Mouse (Mus musculus) midbrain, embryonic 15.5 days (tissue): Measurements from ENCODE around the gene Per1. TPM values are rescaled to one million over a fixed set of nuclear protein-coding genes. Genes with fewer than 3 reads are reported as not detected.
A peak's percentile ranks its signal among the peaks of the same experiment; 100 is the strongest.

Source experiments
- ATAC-seq: fragments of 200-750 bp; cut with Nextera tagmentation; replicated peaks from 2 replicates; pipeline ENCODE4 v1.8.0; 2017; ENCODE audit warnings: moderate TSS enrichment
- H3K27ac ChIP-seq: fragments of 300-500 bp; sonication (generic); 2 replicates; pipeline ENCODE4 v1.5.1; 2015; ENCODE audit warnings: mild to moderate bottlenecking, inconsistent platforms
- H3K27me3 ChIP-seq: fragments of 300-500 bp; sonication (generic); replicated peaks from 2 replicates; pipeline ENCODE4 v1.6.1; 2015; ENCODE audit warnings: inconsistent platforms
- H3K36me3 ChIP-seq: fragments of 300-500 bp; sonication (generic); replicated peaks from 2 replicates; pipeline ENCODE4 v1.6.1; 2015; ENCODE audit warnings: inconsistent platforms
- H3K4me1 ChIP-seq: fragments of 300-500 bp; sonication (generic); 2 replicates; pipeline ENCODE4 v1.6.1; 2015; ENCODE audit warnings: inconsistent platforms
- H3K4me2 ChIP-seq: fragments of 300-500 bp; sonication (generic); 2 replicates; pipeline ENCODE4 v1.6.1; 2015; ENCODE audit warnings: inconsistent platforms, mild to moderate bottlenecking, moderate library complexity
- H3K4me3 ChIP-seq: fragments of 300-500 bp; sonication (generic); 2 replicates; pipeline ENCODE4 v1.5.1; 2015; ENCODE audit warnings: mild to moderate bottlenecking, inconsistent platforms
- H3K9ac ChIP-seq: fragments of 300-500 bp; sonication (generic); 2 replicates; pipeline ENCODE4 v1.6.1; 2015; ENCODE audit warnings: mild to moderate bottlenecking, inconsistent platforms
- H3K9me3 ChIP-seq: fragments of 300-500 bp; sonication (generic); 2 replicates; pipeline ENCODE4 v1.6.1; 2016; ENCODE audit warnings: inconsistent platforms
- WGBS: fragments of 180-500 bp; shearing (Covaris S2); methylation state at CpG from one replicate; pipeline ENCODE4 v1.1.7; 2015; ENCODE audit warnings: mixed read lengths; 5-methylcytosine and 5-hydroxymethylcytosine counted together
- polyA plus RNA-seq: library from polyadenylated mRNA; unstranded; fragments of >200 nt; fragmentation: Nextera tagmentation; extraction: Ambion mirVana; gene quantifications from 2 replicates; pipeline ENCODE4 v1.2.1, GENCODE M21; 2015

Per1 gene
- polyA plus RNA-seq, 1 experiment from 2014 or later: 12.3 TPM

- Histone ChIP-seq H3K36me3 (no peaks in the 10 kb centered on the region), H3K27ac (no peak overlapping the region), H3K27me3 (no peaks in the 10 kb centered on the region), H3K9ac (no peak overlapping the region), H3K4me2 (no peak overlapping the region), H3K4me1 (peaks cover 23% of the 10 kb centered on the region), H3K9me3 (no peaks in the 10 kb centered on the region), H3K4me3 (no peak overlapping the region)
- WGBS: 71% methylated on average over 5 of the region's 5 CpGs
- no peak for ATAC-seq
These were observed 18.4 kb upstream of the Per1 start for GRCm38 (mm10) chr11:69076572-69076971.

GRCm38 (mm10) chr11:69077316-69077715 lies 17.7 kb upstream of the Per1 start:
- no peaks in the 10 kb centered on the region for H3K27me3 ChIP-seq
- H3K9me3 ChIP-seq: no peaks in the 10 kb centered on the region
- no peak overlapping the region for H3K4me3 ChIP-seq
- no peak for ATAC-seq
- H3K27ac ChIP-seq: no peak overlapping the region
- no peaks in the 10 kb centered on the region for H3K36me3 ChIP-seq
- H3K4me1 ChIP-seq: peaks cover 16% of the 10 kb centered on the region
- no peak overlapping the region for H3K4me2 ChIP-seq
- 86% methylated on average over 9 of the region's 9 CpGs for WGBS
- no peak overlapping the region for H3K9ac ChIP-seq

GRCm38 (mm10) chr11:69078041-69078440 lies 17.0 kb upstream of the Per1 start:
- H3K9ac ChIP-seq: no peak overlapping the region
- H3K27me3 ChIP-seq: no peaks in the 10 kb centered on the region
- no peaks in the 10 kb centered on the region for H3K36me3 ChIP-seq
- no peak overlapping the region for H3K4me3 ChIP-seq
- no peak overlapping the region for H3K27ac ChIP-seq
- no peaks in the 10 kb centered on the region for H3K9me3 ChIP-seq
- peaks cover 11% of the 10 kb centered on the region for H3K4me1 ChIP-seq
- WGBS: 83% methylated on average over 6 of the region's 6 CpGs
- no peak for ATAC-seq
- no peak overlapping the region for H3K4me2 ChIP-seq

DNA sequence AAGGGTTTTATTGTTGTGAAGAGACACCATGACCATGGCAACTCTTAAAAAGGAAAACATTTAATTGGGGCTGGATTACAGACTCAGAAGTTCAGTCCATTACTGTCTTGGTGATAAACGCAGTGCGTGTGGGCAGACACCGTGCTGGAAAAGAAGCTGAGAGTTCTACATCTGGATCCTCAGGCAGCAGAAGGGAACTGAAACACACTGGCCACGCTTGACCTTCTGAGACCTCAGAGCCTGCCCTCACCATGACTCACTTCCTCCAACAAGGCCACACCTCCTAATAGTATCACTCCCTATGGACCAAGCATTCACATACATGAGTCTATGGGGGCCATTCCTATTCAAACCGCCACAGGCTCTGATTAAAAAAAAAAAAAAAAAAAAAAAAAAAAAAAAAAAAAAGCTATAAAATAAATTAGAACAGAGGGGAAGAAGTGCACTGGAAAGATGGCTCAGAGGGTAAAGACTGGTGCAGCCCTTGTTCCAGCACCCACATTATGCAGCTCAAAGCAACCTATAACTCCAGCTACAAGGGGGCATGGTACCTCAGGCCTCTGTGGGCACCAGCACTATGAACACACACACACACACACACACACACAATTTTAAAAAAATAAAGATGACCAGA lies 16.1 kb upstream of the Per1 start:
- no peak overlapping the region for H3K27ac ChIP-seq
- no peaks in the 10 kb centered on the region for H3K36me3 ChIP-seq
- no peaks in the 10 kb centered on the region for H3K27me3 ChIP-seq
- H3K9ac ChIP-seq: no peak overlapping the region
- H3K9me3 ChIP-seq: no peaks in the 10 kb centered on the region
- ATAC-seq: no peak
- peaks cover 5% of the 10 kb centered on the region; the same call in 1 of the 2 replicates for H3K4me1 ChIP-seq
- H3K4me3 ChIP-seq: no peak overlapping the region
- WGBS: 80% methylated on average over 5 of the region's 5 CpGs
- H3K4me2 ChIP-seq: no peak overlapping the region

- Histone ChIP-seq H3K9me3 (no peaks in the 10 kb centered on the region), H3K4me3 (no peak overlapping the region), H3K36me3 (no peaks in the 10 kb centered on the region), H3K27me3 (no peaks in the 10 kb centered on the region), H3K4me2 (no peak overlapping the region), H3K9ac (no peak overlapping the region), H3K4me1 (no peaks in the 10 kb centered on the region), H3K27ac (no peak overlapping the region)
- ATAC-seq: no peak
- WGBS: 88% methylated on average over 15 of the region's 15 CpGs
These were observed 14.7 kb upstream of the Per1 start for GRCm38 (mm10) chr11:69080102-69080854.

- Histone ChIP-seq H3K36me3 (no peaks in the 10 kb centered on the region), H3K9ac (no peak overlapping the region), H3K9me3 (no peaks in the 10 kb centered on the region), H3K27me3 (no peaks in the 10 kb centered on the region), H3K4me2 (no peak overlapping the region), H3K27ac (no peak overlapping the region), H3K4me1 (no peaks in the 10 kb centered on the region), H3K4me3 (no peak overlapping the region)
- 91% methylated on average over 8 of the region's 8 CpGs for WGBS
- ATAC-seq: no peak
These were observed 14.2 kb upstream of the Per1 start for GRCm38 (mm10) chr11:69080855-69081222.

DNA sequence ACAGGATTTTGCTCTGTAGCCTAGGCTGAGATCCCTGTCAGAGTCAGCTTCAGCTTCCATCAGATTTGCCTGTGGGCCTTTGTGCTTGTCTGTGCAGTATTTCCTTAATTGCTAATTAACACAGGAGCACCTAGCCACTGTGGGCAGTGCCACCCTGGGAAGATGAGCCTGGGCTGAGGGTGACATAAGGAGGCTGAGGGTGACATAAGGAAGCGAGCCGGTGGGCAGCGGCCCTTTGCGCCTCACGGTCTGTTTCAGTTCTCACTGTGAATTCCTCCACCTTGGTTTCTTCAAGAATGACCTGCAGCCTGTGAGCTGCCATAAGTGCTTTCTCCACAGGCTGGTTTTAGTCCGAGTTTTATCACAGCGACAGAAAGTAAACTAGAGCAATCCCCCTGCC lies 13.4 kb upstream of the Per1 start:
- 89% methylated on average over 7 of the region's 7 CpGs for WGBS
- no peak overlapping the region for H3K27ac ChIP-seq
- no peaks in the 10 kb centered on the region for H3K36me3 ChIP-seq
- H3K27me3 ChIP-seq: no peaks in the 10 kb centered on the region
- H3K4me1 ChIP-seq: no peaks in the 10 kb centered on the region
- no peak overlapping the region for H3K9ac ChIP-seq
- no peaks in the 10 kb centered on the region for H3K9me3 ChIP-seq
- no peak overlapping the region for H3K4me2 ChIP-seq
- no peak for ATAC-seq
- no peak overlapping the region for H3K4me3 ChIP-seq

GRCm38 (mm10) chr11:69085608-69086007 lies 9.4 kb upstream of the Per1 start:
- H3K9ac ChIP-seq: no peak overlapping the region
- H3K4me1 ChIP-seq: peaks cover 26% of the 10 kb centered on the region
- H3K9me3 ChIP-seq: no peaks in the 10 kb centered on the region
- H3K4me2 ChIP-seq: no peak overlapping the region
- H3K27ac ChIP-seq: no peak overlapping the region
- peaks cover 9% of the 10 kb centered on the region; the same call in 1 of the 2 replicates for H3K36me3 ChIP-seq
- no peak overlapping the region for H3K4me3 ChIP-seq
- ATAC-seq: no peak
- 71% methylated on average over 6 of the region's 6 CpGs for WGBS
- H3K27me3 ChIP-seq: no peaks in the 10 kb centered on the region

GRCm38 (mm10) chr11:69086390-69086789 lies 8.6 kb upstream of the Per1 start:
- Histone ChIP-seq H3K9ac (no peak overlapping the region), H3K27ac (no peak overlapping the region)
- no peak for ATAC-seq

DNA sequence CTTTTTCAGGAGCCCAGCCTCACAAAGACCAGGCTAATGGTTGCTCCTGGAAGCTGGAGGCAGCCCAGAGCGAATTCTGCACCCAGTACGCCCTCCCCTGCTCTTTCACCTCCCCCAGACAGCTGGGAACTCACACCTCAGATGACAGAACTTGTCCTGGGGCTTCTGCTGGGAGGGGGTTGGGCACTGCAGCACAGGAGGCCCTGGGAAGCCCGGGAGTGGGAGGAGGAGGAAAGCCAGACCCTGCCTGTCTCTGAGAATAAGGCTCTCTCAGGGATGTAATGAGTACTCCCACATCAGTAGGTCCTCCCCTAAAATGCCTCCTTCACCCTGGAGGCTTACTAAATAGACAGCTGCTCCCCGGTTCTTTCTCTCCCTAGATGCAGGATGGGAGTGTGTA lies 7.9 kb upstream of the Per1 start:
- H3K27ac ChIP-seq: 0 out of 2 replicates have a peak overlapping the region, but pooled peaks have one; percentile 14
- H3K4me2 ChIP-seq: no peak overlapping the region
- 54% methylated on average over 4 of the region's 4 CpGs for WGBS
- H3K9me3 ChIP-seq: no peaks in the 10 kb centered on the region
- H3K4me3 ChIP-seq: no peak overlapping the region
- peaks cover 33% of the 10 kb centered on the region for H3K4me1 ChIP-seq
- H3K36me3 ChIP-seq: peaks cover 9% of the 10 kb centered on the region; the same call in 1 of the 2 replicates
- H3K27me3 ChIP-seq: no peaks in the 10 kb centered on the region
- ATAC-seq: no peak
- H3K9ac ChIP-seq: no peak overlapping the region

More at GRCm38 (mm10) chr11:69086390-69086789, 8.6 kb upstream of the Per1 start:
- no peaks in the 10 kb centered on the region for H3K9me3 ChIP-seq
- H3K4me1 ChIP-seq: peaks cover 33% of the 10 kb centered on the region
- 78% methylated on average over 6 of the region's 6 CpGs for WGBS
- no peak overlapping the region for H3K4me3 ChIP-seq
- H3K27me3 ChIP-seq: no peaks in the 10 kb centered on the region
- H3K4me2 ChIP-seq: no peak overlapping the region
- peaks cover 9% of the 10 kb centered on the region; the same call in 1 of the 2 replicates for H3K36me3 ChIP-seq

GRCm38 (mm10) chr11:69087597-69087996 lies 7.4 kb upstream of the Per1 start:
- peaks cover 35% of the 10 kb centered on the region for H3K4me1 ChIP-seq
- H3K9ac ChIP-seq: no peak overlapping the region; the same call in 1 of the 2 replicates
- no peaks in the 10 kb centered on the region for H3K27me3 ChIP-seq
- H3K27ac ChIP-seq: peak overlapping the region; percentile 91
- ATAC-seq: no peak
- 0 out of 2 replicates have a peak overlapping the region, but pooled peaks have one; percentile 66 for H3K4me3 ChIP-seq
- peak overlapping the region; percentile 95 for H3K4me2 ChIP-seq
- H3K9me3 ChIP-seq: no peaks in the 10 kb centered on the region
- peaks cover 9% of the 10 kb centered on the region; the same call in 1 of the 2 replicates for H3K36me3 ChIP-seq
- WGBS: 72% methylated on average over 2 of the region's 2 CpGs

- peak; percentile 86 for ATAC-seq
- H3K27me3 ChIP-seq: no peaks in the 10 kb centered on the region
- peak within 1 kb of the TSS; percentile 95 for H3K4me2 ChIP-seq
- H3K27ac ChIP-seq: peak within 1 kb of the TSS; percentile 91
- H3K36me3 ChIP-seq: peaks cover 9% of the 10 kb centered on the region; the same call in 1 of the 2 replicates
- peak within 1 kb of the TSS; percentile 66 for H3K4me3 ChIP-seq
- H3K9ac ChIP-seq: peak within 1 kb of the TSS; percentile 98
- no peaks in the 10 kb centered on the region for H3K9me3 ChIP-seq
- under 1% methylated on average over 60 of the region's 67 CpGs for WGBS
- H3K4me1 ChIP-seq: peaks cover 36% of the 10 kb centered on the region
These were observed 6.7 kb upstream of the Per1 start, which contains the start of gene Vamp2 for GRCm38 (mm10) chr11:69088103-69088855. Gene Vamp2 (plus strand): TSS chr11:69088490.
